Mouse (Mus musculus): ENCODE data around the gene Pspc1. TPM values are rescaled to one million over a fixed set of nuclear protein-coding genes. Genes with fewer than 3 reads are reported as not detected.
A peak's percentile ranks its signal among the peaks of the same experiment; 100 is the strongest.
"Not testable (repeated sequence)": the region's sequence is repeated elsewhere in the genome, so short reads cannot be mapped to it uniquely, and the experiment has no call there.

The Pspc1 gene
- polyA plus RNA-seq (2012; rRNA removed), result 16.5 and 17.9 TPM in 2 replicates

DNA sequence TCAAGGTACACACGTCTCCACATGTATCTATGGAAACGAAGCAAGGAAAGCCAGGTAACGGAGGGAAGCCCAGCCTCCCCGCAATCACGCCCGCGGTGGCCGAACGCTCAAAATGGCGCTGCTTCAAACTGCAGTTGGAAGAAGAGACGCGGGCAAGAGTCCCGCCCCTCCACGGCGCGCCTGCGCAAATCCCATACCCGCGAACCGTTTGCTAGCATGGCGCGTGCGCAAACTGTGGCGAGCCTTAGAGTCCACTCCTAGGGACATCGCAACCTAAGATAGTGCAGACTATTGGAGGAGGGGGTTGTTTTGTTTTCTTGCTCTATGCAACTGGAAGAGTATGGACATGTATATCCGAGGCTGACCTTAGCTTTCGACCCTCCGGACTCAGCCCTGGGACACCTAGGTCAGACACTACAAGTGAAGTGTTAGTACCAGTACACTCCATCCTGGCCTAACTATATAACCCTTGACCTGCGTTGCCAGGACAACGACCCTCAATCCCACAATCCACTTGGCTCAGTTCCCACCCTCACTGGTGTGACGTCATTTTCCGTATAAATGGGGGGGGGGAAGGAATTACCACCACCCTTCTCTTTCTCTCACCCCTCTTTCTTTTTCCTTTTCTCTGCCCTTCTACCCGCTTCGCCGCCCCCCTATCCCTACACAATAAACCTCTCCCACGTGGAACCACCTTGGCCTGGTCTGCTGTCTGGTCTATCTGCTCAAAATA lies at the start of gene Pspc1:
Pspc1 (minus strand) TSS at position 117 of the 733 bp plus-strand sequence.
- no peaks in the 10 kb centered on the region; the same call in 1 of the 2 replicates for H3K36me3 ChIP-seq (ENCODE audit: control insufficient read depth, insufficient read depth, low read length)
- peak within 1 kb of the TSS; percentile 97 for H3K4me3 ChIP-seq (ENCODE audit: control insufficient read depth, low read depth, low read length)
- peak within 1 kb of the TSS; percentile 100 for H3K27ac ChIP-seq (ENCODE audit: control insufficient read depth, insufficient read depth, low read depth, low read length)
- no peaks in the 10 kb centered on the region for H3K27me3 ChIP-seq (ENCODE audit: control insufficient read depth, insufficient read depth, low read length)
- peak; percentile 97 for TF ChIP-seq POLR2A (IDR thresholded peaks at IDR 0.05; ENCODE audit: control insufficient read depth, low read depth, low read length)
- no peak for TF ChIP-seq CTCF (IDR thresholded peaks at IDR 0.05; ENCODE audit: control insufficient read depth, insufficient read depth, insufficient replicate concordance, low read depth, low read length)
- H3K4me1 ChIP-seq (ENCODE audit: control insufficient read depth, insufficient read depth, low read length), result peaks cover 2% of the 10 kb centered on the region; the same call in 1 of the 2 replicates

DNA sequence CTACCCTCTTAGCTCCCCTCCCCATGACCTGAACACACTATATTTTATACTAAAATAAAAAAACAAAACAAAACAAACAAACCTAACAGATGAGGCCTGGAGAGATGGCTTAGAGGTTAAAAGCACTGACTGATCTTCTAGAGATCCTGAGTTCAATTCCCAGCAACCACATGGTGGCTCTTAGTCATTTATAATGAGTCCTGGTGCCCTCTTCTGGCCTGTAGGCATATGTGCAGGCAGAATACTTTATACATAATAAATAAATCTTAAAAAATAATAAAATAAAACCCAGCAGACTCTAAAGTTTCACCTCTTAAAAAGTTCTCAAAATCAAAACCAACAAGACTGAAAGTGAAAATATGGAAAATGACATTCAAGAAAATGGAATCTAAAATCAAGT lies 46.4 kb upstream of the Pspc1 start:
- Histone ChIP-seq H3K36me3 (ENCODE audit: control insufficient read depth, insufficient read depth, low read length) (no peaks in the 10 kb centered on the region), H3K4me3 (ENCODE audit: control insufficient read depth, low read depth, low read length) (no peak overlapping the region), H3K4me1 (ENCODE audit: control insufficient read depth, insufficient read depth, low read length) (no peaks in the 10 kb centered on the region), H3K27me3 (ENCODE audit: control insufficient read depth, insufficient read depth, low read length) (no peaks in the 10 kb centered on the region), H3K27ac (ENCODE audit: control insufficient read depth, insufficient read depth, low read depth, low read length) (no peak overlapping the region)
- TF ChIP-seq POLR2A (IDR thresholded peaks at IDR 0.05; ENCODE audit: control insufficient read depth, low read depth, low read length) (no peak), CTCF (IDR thresholded peaks at IDR 0.05; ENCODE audit: control insufficient read depth, insufficient read depth, insufficient replicate concordance, low read depth, low read length) (no peak)

DNA sequence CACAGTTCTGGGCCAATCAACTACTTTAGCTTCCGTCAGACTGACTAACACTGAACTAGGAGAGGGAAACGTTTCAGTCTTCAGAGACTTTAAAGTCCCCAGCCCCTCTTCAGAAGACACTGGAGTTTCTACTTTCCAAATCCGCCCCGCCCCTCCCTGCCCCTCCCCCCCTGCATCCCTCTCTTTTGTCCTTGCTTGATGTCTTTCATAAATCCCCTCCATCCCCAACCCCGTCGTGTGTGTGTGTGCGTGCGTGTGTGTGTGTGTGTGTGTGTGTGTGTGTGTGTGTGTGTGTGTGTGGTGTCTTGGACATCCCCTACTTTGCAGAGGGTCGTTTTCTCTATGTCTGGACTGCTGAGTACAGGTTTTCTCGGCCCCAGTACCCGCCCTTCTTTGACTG lies 39.5 kb upstream of the Pspc1 start:
- H3K27me3 ChIP-seq (ENCODE audit: control insufficient read depth, insufficient read depth, low read length), result no peaks in the 10 kb centered on the region
- H3K4me3 ChIP-seq (ENCODE audit: control insufficient read depth, low read depth, low read length), result no peak overlapping the region
- no peaks in the 10 kb centered on the region for H3K36me3 ChIP-seq (ENCODE audit: control insufficient read depth, insufficient read depth, low read length)
- TF ChIP-seq POLR2A (IDR thresholded peaks at IDR 0.05; ENCODE audit: control insufficient read depth, low read depth, low read length) (no peak), CTCF (IDR thresholded peaks at IDR 0.05; ENCODE audit: control insufficient read depth, insufficient read depth, insufficient replicate concordance, low read depth, low read length) (no peak)
- no peak overlapping the region for H3K27ac ChIP-seq (ENCODE audit: control insufficient read depth, insufficient read depth, low read depth, low read length)
- peaks cover 5% of the 10 kb centered on the region for H3K4me1 ChIP-seq (ENCODE audit: control insufficient read depth, insufficient read depth, low read length)

- Histone ChIP-seq H3K4me3 (ENCODE audit: control insufficient read depth, low read depth, low read length) (no peak overlapping the region), H3K27me3 (ENCODE audit: control insufficient read depth, insufficient read depth, low read length) (no peaks in the 10 kb centered on the region), H3K27ac (ENCODE audit: control insufficient read depth, insufficient read depth, low read depth, low read length) (no peak overlapping the region), H3K4me1 (ENCODE audit: control insufficient read depth, insufficient read depth, low read length) (peaks cover 6% of the 10 kb centered on the region), H3K36me3 (ENCODE audit: control insufficient read depth, insufficient read depth, low read length) (no peaks in the 10 kb centered on the region)
- no peak for TF ChIP-seq POLR2A (IDR thresholded peaks at IDR 0.05; ENCODE audit: control insufficient read depth, low read depth, low read length)
- no peak for TF ChIP-seq CTCF (IDR thresholded peaks at IDR 0.05; ENCODE audit: control insufficient read depth, insufficient read depth, insufficient replicate concordance, low read depth, low read length)
These were observed 39.0 kb upstream of the Pspc1 start for GRCm38 (mm10) chr14:56817131-56817530.

DNA sequence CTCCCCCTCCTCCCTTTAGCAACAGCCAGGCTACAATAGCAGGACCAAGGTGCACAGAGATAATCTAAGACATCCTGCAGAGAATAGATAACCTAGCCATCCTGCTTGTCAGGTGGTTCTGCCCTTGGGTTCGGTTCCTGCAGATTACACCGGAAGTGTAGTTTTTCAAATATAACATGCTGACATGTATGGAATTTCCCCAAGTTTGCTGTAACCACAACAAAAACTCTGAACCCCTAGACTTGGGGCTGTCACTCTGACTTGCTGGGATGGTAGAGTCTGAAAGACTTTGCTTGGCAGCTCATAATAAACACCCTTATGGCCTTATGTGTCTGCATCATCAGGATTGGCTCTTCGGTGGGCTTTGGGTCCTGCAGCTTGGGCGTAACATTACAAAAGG lies 38.4 kb upstream of the Pspc1 start:
- Histone ChIP-seq H3K27ac (ENCODE audit: control insufficient read depth, insufficient read depth, low read depth, low read length) (no peak overlapping the region), H3K27me3 (ENCODE audit: control insufficient read depth, insufficient read depth, low read length) (no peaks in the 10 kb centered on the region), H3K36me3 (ENCODE audit: control insufficient read depth, insufficient read depth, low read length) (no peaks in the 10 kb centered on the region), H3K4me3 (ENCODE audit: control insufficient read depth, low read depth, low read length) (peak overlapping the region; percentile 12; the same call in 1 of the 2 replicates), H3K4me1 (ENCODE audit: control insufficient read depth, insufficient read depth, low read length) (peaks cover 6% of the 10 kb centered on the region)
- no peak for TF ChIP-seq CTCF (IDR thresholded peaks at IDR 0.05; ENCODE audit: control insufficient read depth, insufficient read depth, insufficient replicate concordance, low read depth, low read length)
- TF ChIP-seq POLR2A (IDR thresholded peaks at IDR 0.05; ENCODE audit: control insufficient read depth, low read depth, low read length), result no peak

DNA sequence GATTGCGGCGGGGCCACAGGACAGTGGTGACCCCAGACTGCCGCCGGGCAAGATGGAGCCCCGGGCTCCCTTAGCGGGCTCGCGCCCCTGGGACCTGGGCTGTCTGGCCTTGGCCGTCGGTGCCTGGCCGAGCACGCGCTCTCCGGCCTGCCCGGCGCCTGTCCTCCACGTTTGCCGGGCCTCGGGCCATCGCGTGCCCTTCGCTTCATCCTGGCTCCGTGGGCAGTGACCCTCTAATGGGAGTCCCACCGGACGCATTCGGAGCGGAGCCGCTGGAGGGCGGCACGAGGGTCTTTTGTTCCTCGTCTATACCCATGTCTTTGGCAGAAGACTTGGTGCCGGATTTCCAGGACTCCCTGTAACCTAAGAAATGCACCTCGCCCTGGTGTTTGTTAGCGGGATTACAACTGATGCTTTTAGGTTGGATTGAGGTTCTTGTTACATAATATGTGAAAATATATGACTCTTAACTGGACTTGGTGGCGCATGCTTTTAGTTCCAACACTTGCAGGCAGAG lies 34.5 kb upstream of the Pspc1 start:
- peak overlapping the region; percentile 88 for H3K27ac ChIP-seq (ENCODE audit: control insufficient read depth, insufficient read depth, low read depth, low read length)
- H3K27me3 ChIP-seq (ENCODE audit: control insufficient read depth, insufficient read depth, low read length), result no peaks in the 10 kb centered on the region
- H3K4me3 ChIP-seq (ENCODE audit: control insufficient read depth, low read depth, low read length), result peak overlapping the region; percentile 85
- no peaks in the 10 kb centered on the region for H3K36me3 ChIP-seq (ENCODE audit: control insufficient read depth, insufficient read depth, low read length)
- peaks cover 3% of the 10 kb centered on the region; the same call in 1 of the 2 replicates for H3K4me1 ChIP-seq (ENCODE audit: control insufficient read depth, insufficient read depth, low read length)
- no peak for TF ChIP-seq CTCF (IDR thresholded peaks at IDR 0.05; ENCODE audit: control insufficient read depth, insufficient read depth, insufficient replicate concordance, low read depth, low read length)
- TF ChIP-seq POLR2A (IDR thresholded peaks at IDR 0.05; ENCODE audit: control insufficient read depth, low read depth, low read length), result no peak

DNA sequence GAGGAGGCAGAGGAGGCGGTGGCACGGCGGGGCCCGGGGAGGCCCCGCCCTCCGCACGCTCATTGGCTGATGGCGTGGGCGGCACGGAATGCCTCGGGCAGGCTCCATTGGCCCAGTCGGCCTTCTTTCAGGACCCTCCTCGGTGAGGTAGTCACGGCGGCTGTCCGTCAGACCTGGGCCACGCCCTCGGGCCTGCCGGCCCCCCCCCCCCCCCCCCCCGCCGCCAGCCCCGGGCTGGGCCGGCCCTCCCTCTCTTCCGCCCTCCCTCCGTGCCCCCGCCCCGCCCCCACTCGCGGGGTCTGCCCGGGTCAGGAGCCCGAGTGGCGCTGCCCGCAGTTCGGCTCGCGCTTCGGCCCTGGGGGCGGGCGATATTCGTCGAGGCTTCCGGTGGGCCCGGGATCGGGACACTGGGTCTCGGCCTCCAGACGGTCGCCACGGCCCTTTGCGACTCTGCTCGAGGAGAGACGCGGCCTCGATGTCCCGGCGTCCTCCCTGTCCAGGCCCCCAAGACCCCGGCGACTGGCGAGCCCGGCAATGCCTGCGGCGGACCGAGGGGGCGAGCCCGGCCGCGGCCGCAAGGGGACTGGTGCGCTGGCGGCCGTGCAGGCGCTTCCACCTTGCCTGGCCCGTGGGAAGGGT lies 33.7 kb upstream of the Pspc1 start, which contains the start of gene Zmym5:
Zmym5 (minus strand) TSS at position 16 of the 639 bp plus-strand sequence.
- H3K4me3 ChIP-seq (ENCODE audit: control insufficient read depth, low read depth, low read length), result peak within 1 kb of the TSS; percentile 89
- H3K4me1 ChIP-seq (ENCODE audit: control insufficient read depth, insufficient read depth, low read length); H3K27me3 ChIP-seq (ENCODE audit: control insufficient read depth, insufficient read depth, low read length); H3K36me3 ChIP-seq (ENCODE audit: control insufficient read depth, insufficient read depth, low read length): not testable (repeated sequence)
- H3K27ac ChIP-seq (ENCODE audit: control insufficient read depth, insufficient read depth, low read depth, low read length), result peak within 1 kb of the TSS; percentile 93

- peak overlapping the region; percentile 93 for H3K27ac ChIP-seq (ENCODE audit: control insufficient read depth, insufficient read depth, low read depth, low read length)
- H3K4me3 ChIP-seq (ENCODE audit: control insufficient read depth, low read depth, low read length), result peak overlapping the region; percentile 89
- H3K4me1 ChIP-seq (ENCODE audit: control insufficient read depth, insufficient read depth, low read length); H3K27me3 ChIP-seq (ENCODE audit: control insufficient read depth, insufficient read depth, low read length); H3K36me3 ChIP-seq (ENCODE audit: control insufficient read depth, insufficient read depth, low read length): not testable (repeated sequence)
These were observed 32.9 kb upstream of the Pspc1 start for GRCm38 (mm10) chr14:56810781-56811690.

Measured in testis, adult 2 months (tissue).